Mouse (Mus musculus) stomach, postnatal 0 days (tissue): ENCODE data around the gene Aida.

ENCODE experiments used
- CTCF ChIP-seq: IDR thresholded peaks from 2 replicates; pipeline ENCODE4 v1.5.1; 2016; ENCODE audit warnings: antibody characterized with exemption, low read depth, mild to moderate bottlenecking, moderate library complexity
- EP300 ChIP-seq: optimal IDR thresholded peaks from 2 replicates; pipeline ENCODE3; 2016; ENCODE audit warnings: antibody characterized with exemption

DNA sequence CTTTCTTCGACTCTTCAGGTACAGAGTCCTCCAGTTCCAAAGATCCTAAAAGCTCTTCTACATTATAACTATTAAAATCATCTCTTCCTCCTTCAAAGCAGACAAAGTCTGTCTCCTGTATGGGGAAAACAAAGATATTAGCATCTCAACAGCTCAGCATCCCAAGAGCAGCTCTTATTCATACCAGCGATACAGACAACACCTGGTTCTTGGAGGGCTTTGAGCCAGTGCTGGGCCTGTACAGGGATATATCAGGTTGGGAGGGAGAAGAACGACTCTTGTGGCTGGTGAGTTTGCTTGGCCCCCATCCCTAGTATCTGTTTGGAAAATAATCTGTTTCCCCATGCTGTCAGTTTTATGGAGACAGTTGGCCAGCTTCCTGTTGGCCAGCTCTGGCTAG is 62.5 kb downstream of the Aida start:
- TF ChIP-seq CTCF (no peak), EP300 (no peak)
